Comparison of ENCODE assay signal across 8 mouse cellular contexts in the genomic region with DNA sequence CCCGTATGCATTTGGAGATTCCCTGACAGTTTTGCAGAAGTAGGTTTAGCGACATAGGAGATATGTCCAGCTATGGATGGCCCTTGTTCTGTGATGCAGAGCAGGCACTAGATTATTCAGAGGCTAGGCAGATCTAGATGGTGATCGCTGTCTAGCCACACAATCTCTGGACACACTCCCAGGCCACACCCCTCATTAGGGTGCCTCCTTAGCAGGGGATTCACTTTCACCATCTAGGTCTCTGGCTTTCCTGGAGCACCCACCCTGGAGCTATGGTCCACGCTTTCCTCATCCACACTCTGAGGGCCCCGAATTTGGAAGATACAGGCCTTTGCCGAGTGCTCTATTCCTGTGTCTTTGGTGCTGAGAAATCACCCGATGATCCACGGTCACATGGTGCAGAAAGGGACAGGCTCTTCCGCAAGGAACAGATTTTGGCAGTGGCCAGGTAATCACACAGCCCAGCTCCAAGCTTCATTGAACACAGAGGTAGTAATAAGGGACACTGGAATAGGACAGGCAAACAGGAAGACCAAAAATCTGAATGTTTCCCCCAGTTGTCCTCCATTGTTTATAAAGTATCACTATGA. TPM values are rescaled to one million over a fixed set of nuclear protein-coding genes. Genes with fewer than 3 reads are reported as not detected.
DNase-seq lines count a peak whose midpoint lies in the region; ATAC-seq lines count a peak whose summit lies in the region.

No protein-coding gene starts in this region.

- H3K27ac ChIP-seq in brown adipose tissue, adult 24 weeks (replicated peaks; ENCODE audit: low read depth, low read length) = peak overlapping the region; percentile 96
- peak overlapping the region; percentile 74; the same call in 1 of the 2 replicates for H3K27ac ChIP-seq in kidney, embryonic 14.5 days (ENCODE audit: low read depth, low read length)

- H3K36me3 ChIP-seq in kidney, embryonic 14.5 days (ENCODE audit: control insufficient read depth, insufficient read depth, low read length) = peaks cover 4% of the 10 kb centered on the region; the same call in 1 of the 2 replicates

- DNase-seq in frontal cortex, postnatal 36 days (ENCODE audit: low spot score in 2 of 2) = peak; percentile 18 to 29
- DNase-seq in frontal cortex, adult 2 months (ENCODE audit: extremely low spot score in 1 of 2, low spot score in 1 of 2) = no peak
- DNase-seq in gastrocnemius, postnatal 14 days = peak; percentile 32
- DNase-seq in lung, postnatal 25 days (ENCODE audit: low spot score) = peak; percentile 25
- no peak for DNase-seq in c-Kit-positive CD71-positive TER-119-positive erythroid progenitor cells, embryonic 14.5 days (ENCODE audit: low spot score)

- H3K4me2 ChIP-seq in kidney, embryonic 14.5 days (replicated peaks; ENCODE audit: low read depth, low read length) = peak overlapping the region; percentile 58

- H3K9ac ChIP-seq in kidney, embryonic 14.5 days (ENCODE audit: low read depth, low read length) = peak overlapping the region; percentile 65

- H3K4me3 ChIP-seq in brown adipose tissue, adult 24 weeks (ENCODE audit: insufficient read depth, low read depth, low read length) = peak overlapping the region; percentile 70
- H3K4me3 ChIP-seq in kidney, embryonic 14.5 days (ENCODE audit: low read length) = peak overlapping the region; percentile 62

- WGBS in kidney, embryonic 14.5 days = 67% methylated on average over 9 of the region's 9 CpGs

- no peaks in the 10 kb centered on the region for H3K27me3 ChIP-seq in kidney, embryonic 14.5 days (ENCODE audit: control insufficient read depth, insufficient read depth, low read length)

- peaks cover 25% of the 10 kb centered on the region for H3K4me1 ChIP-seq in brown adipose tissue, adult 24 weeks (ENCODE audit: control insufficient read depth, insufficient read depth, insufficient read length, low read length)
- peaks cover 4% of the 10 kb centered on the region; the same call in 1 of the 2 replicates for H3K4me1 ChIP-seq in kidney, embryonic 14.5 days (ENCODE audit: control insufficient read depth, insufficient read depth, low read length)

- intact Hi-C loops in gastrocnemius, postnatal 14 days (cut with DNase I; ENCODE audit: low total_unique reads) = no loop called here

- H3K9me3 ChIP-seq in kidney, embryonic 14.5 days (ENCODE audit: control insufficient read depth, low read length) = no peaks in the 10 kb centered on the region

- no peak for ATAC-seq in kidney, embryonic 14.5 days (ENCODE audit: low FRiP score, low TSS enrichment)
- ATAC-seq in CD4-positive, CD25-positive, alpha-beta regulatory T cell, adult 4 months = no peak

RNA-seq across cellular contexts. Expression of gene Ap5s1, which starts 4.2 kb away (rescaled TPM):
- 47.2 and 68.7 TPM in 2 replicates for polyA plus RNA-seq in frontal cortex, adult 2 months (2012; rRNA removed)
- 15.9 and 26.0 TPM in 2 replicates for polyA plus RNA-seq in brown adipose tissue, adult 24 weeks (2012; ENCODE audit: insufficient read depth, insufficient read length, missing spikeins)
- 10 to 100 TPM; 14.9 to 17.4 TPM for total RNA-seq in gastrocnemius, postnatal 14 days (2021)
- 22.2 and 23.7 TPM in 2 replicates for polyA plus RNA-seq in kidney, embryonic 14.5 days (2014; fragmentation: Nextera tagmentation; extraction: Ambion mirVana)
- 10 to 100 TPM; 23.8 to 28.5 TPM for polyA plus RNA-seq in CD4-positive, CD25-positive, alpha-beta regulatory T cell, adult 4 months (2017; shearing (Covaris generic))

RNA-seq across cellular contexts. Expression of gene Mavs, which starts 22.7 kb away (rescaled TPM):
- polyA plus RNA-seq in frontal cortex, adult 2 months (2012; rRNA removed) = 8.2 and 8.6 TPM in 2 replicates
- polyA plus RNA-seq in brown adipose tissue, adult 24 weeks (2012; ENCODE audit: insufficient read depth, insufficient read length, missing spikeins) = 57.1 and 83.3 TPM in 2 replicates
- 10 to 100 TPM; 32.4 to 33.3 TPM for total RNA-seq in gastrocnemius, postnatal 14 days (2021)
- polyA plus RNA-seq in kidney, embryonic 14.5 days (2014; fragmentation: Nextera tagmentation; extraction: Ambion mirVana) = 19.7 and 23.7 TPM in 2 replicates
- polyA plus RNA-seq in CD4-positive, CD25-positive, alpha-beta regulatory T cell, adult 4 months (2017; shearing (Covaris generic)) = 10 to 100 TPM; 22.5 to 34.2 TPM

RNA-seq across cellular contexts. Expression of gene Spef1, which starts 24.0 kb away (rescaled TPM):
- polyA plus RNA-seq in frontal cortex, adult 2 months (2012; rRNA removed) = 9.5 and 10.0 TPM in 2 replicates
- 5.3 and 9.2 TPM in 2 replicates for polyA plus RNA-seq in brown adipose tissue, adult 24 weeks (2012; ENCODE audit: insufficient read depth, insufficient read length, missing spikeins)
- total RNA-seq in gastrocnemius, postnatal 14 days (2021) = 1 to 10 TPM; 2.5 to 2.9 TPM
- polyA plus RNA-seq in kidney, embryonic 14.5 days (2014; fragmentation: Nextera tagmentation; extraction: Ambion mirVana) = 3.4 and 5.1 TPM in 2 replicates
- under 1 TPM; 0.34 to 0.79 TPM for polyA plus RNA-seq in CD4-positive, CD25-positive, alpha-beta regulatory T cell, adult 4 months (2017; shearing (Covaris generic))

RNA-seq across cellular contexts. Expression of gene Cdc25b, which starts 24.4 kb away (rescaled TPM):
- 22.8 and 27.6 TPM in 2 replicates for polyA plus RNA-seq in frontal cortex, adult 2 months (2012; rRNA removed)
- polyA plus RNA-seq in brown adipose tissue, adult 24 weeks (2012; ENCODE audit: insufficient read depth, insufficient read length, missing spikeins) = 2.4 and 2.5 TPM in 2 replicates
- total RNA-seq in gastrocnemius, postnatal 14 days (2021) = 1 to 10 TPM; 4.7 to 5.4 TPM
- 41.5 and 55.7 TPM in 2 replicates for polyA plus RNA-seq in kidney, embryonic 14.5 days (2014; fragmentation: Nextera tagmentation; extraction: Ambion mirVana)
- 10 to 100 TPM; 49.8 to 63.9 TPM for polyA plus RNA-seq in CD4-positive, CD25-positive, alpha-beta regulatory T cell, adult 4 months (2017; shearing (Covaris generic))

RNA-seq across cellular contexts. Expression of gene Cenpb, which starts 31.3 kb away (rescaled TPM):
- polyA plus RNA-seq in frontal cortex, adult 2 months (2012; rRNA removed) = 73.7 and 79.6 TPM in 2 replicates
- polyA plus RNA-seq in brown adipose tissue, adult 24 weeks (2012; ENCODE audit: insufficient read depth, insufficient read length, missing spikeins) = 78.2 and 99.0 TPM in 2 replicates
- 10 to 100 TPM; 49.6 to 50.8 TPM for total RNA-seq in gastrocnemius, postnatal 14 days (2021)
- polyA plus RNA-seq in kidney, embryonic 14.5 days (2014; fragmentation: Nextera tagmentation; extraction: Ambion mirVana) = 6.9 and 8.0 TPM in 2 replicates
- polyA plus RNA-seq in CD4-positive, CD25-positive, alpha-beta regulatory T cell, adult 4 months (2017; shearing (Covaris generic)) = 1 to 10 TPM; 2.1 to 2.5 TPM

Comparison
In these comparisons a context has a peak if more than half of its experiments do, and no peak if none do; other contexts are left out.
1. DNase-seq: peak in frontal cortex, postnatal 36 days (2 of 2), gastrocnemius, postnatal 14 days (single experiment) and lung, postnatal 25 days (single experiment); none in frontal cortex, adult 2 months (0 of 2) and c-Kit-positive CD71-positive TER-119-positive erythroid progenitor cells, embryonic 14.5 days (single experiment).